Mouse (Mus musculus) lung, adult 2 months (tissue): Measurements from ENCODE around the gene Phldb1.

Source experiments
- CTCF ChIP-seq: fragments of 200-500 bp; IDR thresholded peaks from 2 replicates; pipeline ENCODE4 v1.5.1; 2011; ENCODE audit warnings: mild to moderate bottlenecking, low read length, control low read depth; ENCODE audit not compliant: insufficient read depth
- POLR2A ChIP-seq: fragments of 200-500 bp; IDR thresholded peaks from 2 replicates; pipeline ENCODE4 v1.6.1; 2011; ENCODE audit warnings: low read depth, mild to moderate bottlenecking, control low read depth, low read length, borderline replicate concordance; ENCODE audit errors: extremely low read depth

DNA sequence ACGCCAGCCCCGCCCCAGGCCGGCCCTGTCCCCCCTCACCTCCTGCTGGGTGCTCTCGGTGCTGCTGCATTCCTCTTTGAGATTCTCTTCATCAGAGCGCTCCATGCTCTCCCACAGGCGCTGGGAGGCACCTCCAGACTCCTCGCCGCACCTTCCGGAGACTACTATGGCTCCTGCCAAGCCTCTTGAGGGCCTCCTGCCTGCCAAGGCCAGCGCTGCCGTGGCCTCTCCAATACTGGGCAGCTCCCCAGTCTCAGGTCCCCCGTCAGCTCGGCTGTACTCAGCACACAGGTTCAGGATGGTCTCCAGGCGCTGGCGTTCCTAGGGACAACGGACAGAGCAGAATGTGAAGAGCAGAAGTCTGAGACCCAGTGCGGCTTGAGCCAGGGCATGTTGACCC, 23.4 kb downstream of the Phldb1 start:
- TF ChIP-seq CTCF (no peak), POLR2A (no peak)
